Mouse (Mus musculus): ENCODE results near the gene Zfand3.

The Zfand3 gene

GRCm38 (mm10) chr17:30051523-30052346 lies 47.2 kb downstream of the Zfand3 start:
- in situ Hi-C loops (cut with MboI, MseI), result loop anchor here (10.0 kb wide), 1 partner anchor 1737 kb away; the partner anchor contains the start of gene Fance

GRCm38 (mm10) chr17:30052347-30052742 lies 47.8 kb downstream of the Zfand3 start:
- in situ Hi-C loops (cut with MboI, MseI), result loop anchor here (10.0 kb wide), 1 partner anchor 1738 kb away; the partner anchor contains the start of gene Fance

- in situ Hi-C loops (cut with MboI, MseI), result loop anchor here (10.0 kb wide), 1 partner anchor 1739 kb away; the partner anchor contains the start of gene Fance
These were observed 48.9 kb downstream of the Zfand3 start for GRCm38 (mm10) chr17:30053463-30053862.

GRCm38 (mm10) chr17:30053871-30054270 lies 49.3 kb downstream of the Zfand3 start:
- in situ Hi-C loops (cut with MboI, MseI), result loop anchor here (10.0 kb wide), 1 partner anchor 1739 kb away; the partner anchor contains the start of gene Fance

GRCm38 (mm10) chr17:30056226-30056625 lies 51.7 kb downstream of the Zfand3 start:
- in situ Hi-C loops (cut with MboI, MseI), result loop anchor here (10.0 kb wide), 1 partner anchor 1741 kb away; the partner anchor contains the start of gene Fance

GRCm38 (mm10) chr17:30058594-30058993 lies 54.1 kb downstream of the Zfand3 start:
- in situ Hi-C loops (cut with MboI, MseI), result loop anchor here (10.0 kb wide), 1 partner anchor 1744 kb away; the partner anchor contains the start of gene Fance

GRCm38 (mm10) chr17:30059066-30059465 lies 54.5 kb downstream of the Zfand3 start:
- in situ Hi-C loops (cut with MboI, MseI), result loop anchor here (10.0 kb wide), 1 partner anchor 1744 kb away; the partner anchor contains the start of gene Fance

GRCm38 (mm10) chr17:30061100-30061837 lies 56.7 kb downstream of the Zfand3 start:
- in situ Hi-C loops (cut with MboI, MseI), result no loop called here

- in situ Hi-C loops (cut with MboI, MseI), result no loop called here
These were observed 59.3 kb downstream of the Zfand3 start for GRCm38 (mm10) chr17:30063849-30064248.

- in situ Hi-C loops (cut with MboI, MseI), result no loop called here
These were observed 60.2 kb downstream of the Zfand3 start for GRCm38 (mm10) chr17:30064746-30065145.

GRCm38 (mm10) chr17:30069776-30070175 lies 65.2 kb downstream of the Zfand3 start:
- in situ Hi-C loops (cut with MboI, MseI), result no loop called here

- in situ Hi-C loops (cut with MboI, MseI), result no loop called here
These were observed 66.1 kb downstream of the Zfand3 start for GRCm38 (mm10) chr17:30070631-30071030.

- in situ Hi-C loops (cut with MboI, MseI), result no loop called here
These were observed 68.1 kb downstream of the Zfand3 start for GRCm38 (mm10) chr17:30072613-30073012.

GRCm38 (mm10) chr17:30075896-30076295 lies 71.4 kb downstream of the Zfand3 start:
- in situ Hi-C loops (cut with MboI, MseI), result no loop called here

GRCm38 (mm10) chr17:30084007-30084406 lies 79.5 kb downstream of the Zfand3 start:
- in situ Hi-C loops (cut with MboI, MseI), result no loop called here

- in situ Hi-C loops (cut with MboI, MseI), result no loop called here
These were observed 82.2 kb downstream of the Zfand3 start for GRCm38 (mm10) chr17:30086695-30087094.

GRCm38 (mm10) chr17:30088431-30088830 lies 83.9 kb downstream of the Zfand3 start:
- in situ Hi-C loops (cut with MboI, MseI), result no loop called here

GRCm38 (mm10) chr17:30090416-30090815 lies 85.9 kb downstream of the Zfand3 start:
- in situ Hi-C loops (cut with MboI, MseI), result no loop called here

- in situ Hi-C loops (cut with MboI, MseI), result no loop called here
These were observed 88.7 kb downstream of the Zfand3 start for GRCm38 (mm10) chr17:30093148-30093749.

GRCm38 (mm10) chr17:30097156-30097555 lies 92.6 kb downstream of the Zfand3 start:
- in situ Hi-C loops (cut with MboI, MseI), result no loop called here

- in situ Hi-C loops (cut with MboI, MseI), result no loop called here
These were observed 93.1 kb downstream of the Zfand3 start for GRCm38 (mm10) chr17:30097677-30098076.

- in situ Hi-C loops (cut with MboI, MseI), result no loop called here
These were observed 95.1 kb downstream of the Zfand3 start for GRCm38 (mm10) chr17:30099670-30100069.

Data from regulatory T cell (primary cell).